Mouse (Mus musculus) brain, embryonic 18.5 days (tissue): ENCODE results near the gene Cnpy1.

Experiments used
- DNase-seq: peaks from one replicate; pipeline ENCODE4 v3.0.0-alpha.2; 2012; ENCODE audit warnings: low read depth, low spot score

Gene Cnpy1

GRCm38 (mm10) chr5:28245574-28245973 is at the start of gene Cnpy1:
Gene Cnpy1, minus strand, starts transcription at chr5:28245806.
- no peak for DNase-seq

- no peak for DNase-seq
These were observed 48.4 kb upstream of the Cnpy1 start for GRCm38 (mm10) chr5:28293990-28294389.

- no peak for DNase-seq
These were observed 46.7 kb upstream of the Cnpy1 start for GRCm38 (mm10) chr5:28292281-28292680.

GRCm38 (mm10) chr5:28291118-28291850 is 45.7 kb upstream of the Cnpy1 start:
- no peak for DNase-seq

GRCm38 (mm10) chr5:28290630-28291029 is 45.0 kb upstream of the Cnpy1 start:
- no peak for DNase-seq

- DNase-seq, result no peak
These were observed 43.5 kb upstream of the Cnpy1 start for GRCm38 (mm10) chr5:28289111-28289510.

GRCm38 (mm10) chr5:28277279-28277678 is 31.7 kb upstream of the Cnpy1 start:
- no peak for DNase-seq

GRCm38 (mm10) chr5:28272836-28273235 is 27.2 kb upstream of the Cnpy1 start:
- DNase-seq, result no peak

- no peak for DNase-seq
These were observed 23.9 kb upstream of the Cnpy1 start for GRCm38 (mm10) chr5:28269469-28269991.

- DNase-seq, result no peak
These were observed 22.0 kb upstream of the Cnpy1 start for GRCm38 (mm10) chr5:28267576-28267975.

GRCm38 (mm10) chr5:28265653-28266052 is 20.0 kb upstream of the Cnpy1 start:
- no peak for DNase-seq

- no peak for DNase-seq
These were observed 18.2 kb upstream of the Cnpy1 start for GRCm38 (mm10) chr5:28263852-28264251.

- no peak for DNase-seq
These were observed 16.5 kb upstream of the Cnpy1 start for GRCm38 (mm10) chr5:28262070-28262469.

- DNase-seq, result no peak
These were observed 14.3 kb upstream of the Cnpy1 start for GRCm38 (mm10) chr5:28259939-28260338.

- no peak for DNase-seq
These were observed 13.8 kb upstream of the Cnpy1 start for GRCm38 (mm10) chr5:28259385-28259784.

GRCm38 (mm10) chr5:28257816-28258215 is 12.2 kb upstream of the Cnpy1 start:
- DNase-seq, result no peak

- no peak for DNase-seq
These were observed 7.4 kb upstream of the Cnpy1 start for GRCm38 (mm10) chr5:28252999-28253398.

- DNase-seq, result no peak
These were observed 6.7 kb upstream of the Cnpy1 start for GRCm38 (mm10) chr5:28252260-28252659.

- DNase-seq, result no peak
These were observed 5.7 kb upstream of the Cnpy1 start for GRCm38 (mm10) chr5:28251211-28251764.

- DNase-seq, result no peak
These were observed 4.9 kb upstream of the Cnpy1 start for GRCm38 (mm10) chr5:28250479-28250878.

- DNase-seq, result no peak
These were observed 485 bp downstream of the Cnpy1 start for GRCm38 (mm10) chr5:28245121-28245520.

GRCm38 (mm10) chr5:28243501-28244177 is 2.0 kb downstream of the Cnpy1 start:
- no peak for DNase-seq

GRCm38 (mm10) chr5:28241423-28241822 is 4.2 kb downstream of the Cnpy1 start:
- no peak for DNase-seq
